Mouse (Mus musculus) embryonic facial prominence, embryonic 12.5 days (tissue): ENCODE measurements at regions not wholly inside any gene's neighbourhood (a gene's known extent, or its start where the extent isn't known, plus 50 kb on each side); places are given as distances from the start of the nearest gene placed in this dataset.

Source experiments
- ATAC-seq: fragments of 200-750 bp; cut with Nextera tagmentation; 2 replicates; pipeline ENCODE4 v1.8.0; 2017; ENCODE audit not compliant: insufficient number of reproducible peaks, insufficient read depth, low FRiP score, low TSS enrichment
- H3K27ac ChIP-seq: fragments of 300-500 bp; sonication (generic); 2 replicates; pipeline ENCODE4 v1.5.1; 2016; ENCODE audit warnings: mild to moderate bottlenecking
- H3K27me3 ChIP-seq: fragments of 300-500 bp; sonication (generic); 2 replicates; pipeline ENCODE4 v1.6.1; 2016; ENCODE audit warnings: mild to moderate bottlenecking, moderate library complexity
- H3K36me3 ChIP-seq: fragments of 300-500 bp; sonication (generic); 2 replicates; pipeline ENCODE4 v1.6.1; 2016; ENCODE audit warnings: mild to moderate bottlenecking
- H3K4me1 ChIP-seq: fragments of 300-500 bp; sonication (generic); 2 replicates; pipeline ENCODE4 v1.6.1; 2016
- H3K4me2 ChIP-seq: fragments of 300-500 bp; sonication (generic); replicated peaks from 2 replicates; pipeline ENCODE4 v1.6.1; 2016; ENCODE audit warnings: mild to moderate bottlenecking, moderate library complexity
- H3K4me3 ChIP-seq: fragments of 300-500 bp; sonication (generic); 2 replicates; pipeline ENCODE4 v1.5.1; 2016; ENCODE audit warnings: mild to moderate bottlenecking
- H3K9ac ChIP-seq: fragments of 300-500 bp; sonication (generic); 2 replicates; pipeline ENCODE4 v1.6.1; 2016; ENCODE audit warnings: mild to moderate bottlenecking, moderate library complexity
- H3K9me3 ChIP-seq: fragments of 300-500 bp; sonication (generic); 2 replicates; pipeline ENCODE4 v1.6.1; 2016; ENCODE audit warnings: mild to moderate bottlenecking, moderate library complexity
- WGBS: fragments of 180-500 bp; shearing (Covaris S2); methylation state at CpG from one replicate; pipeline ENCODE4 v1.1.7; 2016; 5-methylcytosine and 5-hydroxymethylcytosine counted together

- Histone ChIP-seq H3K4me3 (no peak overlapping the region), H3K27ac (no peak overlapping the region), H3K9me3 (no peaks in the 10 kb centered on the region), H3K9ac (no peak overlapping the region), H3K4me2 (no peak overlapping the region), H3K36me3 (no peaks in the 10 kb centered on the region), H3K4me1 (no peaks in the 10 kb centered on the region), H3K27me3 (no peaks in the 10 kb centered on the region)
- 41% methylated on average over 4 of the region's 4 CpGs for WGBS
- no peak for ATAC-seq
Measured at GRCm38 (mm10) chr3:142979161-142979560, 97.4 kb upstream of the Pkn2 start.

GRCm38 (mm10) chr3:142976519-142977394, 95.0 kb upstream of the Pkn2 start:
- Histone ChIP-seq H3K4me1 (no peaks in the 10 kb centered on the region), H3K4me2 (no peak overlapping the region), H3K36me3 (no peaks in the 10 kb centered on the region), H3K9me3 (no peaks in the 10 kb centered on the region), H3K27ac (no peak overlapping the region), H3K27me3 (no peaks in the 10 kb centered on the region), H3K9ac (no peak overlapping the region), H3K4me3 (no peak overlapping the region)
- WGBS: 86% methylated on average over 7 of the region's 7 CpGs
- no peak for ATAC-seq

GRCm38 (mm10) chr3:142975606-142976005, 93.8 kb upstream of the Pkn2 start:
- Histone ChIP-seq H3K4me2 (no peak overlapping the region), H3K27me3 (no peaks in the 10 kb centered on the region), H3K9ac (no peak overlapping the region), H3K36me3 (no peaks in the 10 kb centered on the region), H3K4me1 (no peaks in the 10 kb centered on the region), H3K27ac (no peak overlapping the region), H3K4me3 (no peak overlapping the region), H3K9me3 (no peaks in the 10 kb centered on the region)
- no peak for ATAC-seq
- WGBS: 86% methylated on average over 8 of the region's 8 CpGs

GRCm38 (mm10) chr3:142969501-142969900, 87.7 kb upstream of the Pkn2 start:
- Histone ChIP-seq H3K27ac (no peak overlapping the region), H3K9me3 (no peaks in the 10 kb centered on the region), H3K36me3 (no peaks in the 10 kb centered on the region), H3K4me3 (no peak overlapping the region), H3K27me3 (no peaks in the 10 kb centered on the region), H3K4me2 (no peak overlapping the region), H3K4me1 (no peaks in the 10 kb centered on the region; the same call in 1 of the 2 replicates), H3K9ac (no peak overlapping the region)
- WGBS: 71% methylated on average over 2 of the region's 2 CpGs
- no peak for ATAC-seq

GRCm38 (mm10) chr3:142965604-142966003, 83.8 kb upstream of the Pkn2 start:
- Histone ChIP-seq H3K27me3 (no peaks in the 10 kb centered on the region), H3K36me3 (no peaks in the 10 kb centered on the region), H3K4me3 (no peak overlapping the region), H3K9ac (no peak overlapping the region), H3K4me1 (no peaks in the 10 kb centered on the region; the same call in 1 of the 2 replicates), H3K4me2 (no peak overlapping the region), H3K9me3 (no peaks in the 10 kb centered on the region), H3K27ac (no peak overlapping the region)
- WGBS: 66% methylated on average over 4 of the region's 4 CpGs
- ATAC-seq: no peak

- WGBS: 94% methylated on average over 4 of the region's 4 CpGs
- no peak for ATAC-seq
- Histone ChIP-seq H3K27me3 (no peaks in the 10 kb centered on the region), H3K4me3 (no peak overlapping the region), H3K9ac (no peak overlapping the region), H3K9me3 (no peaks in the 10 kb centered on the region), H3K27ac (no peak overlapping the region), H3K4me2 (no peak overlapping the region), H3K36me3 (no peaks in the 10 kb centered on the region), H3K4me1 (no peaks in the 10 kb centered on the region)
Measured at GRCm38 (mm10) chr3:142963818-142964372, 82.1 kb upstream of the Pkn2 start.

GRCm38 (mm10) chr3:142957768-142958167, 76.0 kb upstream of the Pkn2 start:
- WGBS: 69% methylated on average over 8 of the region's 8 CpGs
- Histone ChIP-seq H3K4me2 (no peak overlapping the region), H3K4me1 (no peaks in the 10 kb centered on the region), H3K36me3 (no peaks in the 10 kb centered on the region), H3K27me3 (no peaks in the 10 kb centered on the region), H3K9me3 (no peaks in the 10 kb centered on the region), H3K27ac (no peak overlapping the region), H3K4me3 (no peak overlapping the region), H3K9ac (no peak overlapping the region)
- ATAC-seq: no peak

GRCm38 (mm10) chr3:142948771-142949170, 67.0 kb upstream of the Pkn2 start:
- Histone ChIP-seq H3K27me3 (no peaks in the 10 kb centered on the region), H3K4me2 (no peak overlapping the region), H3K9ac (no peak overlapping the region), H3K36me3 (no peaks in the 10 kb centered on the region), H3K4me3 (no peak overlapping the region), H3K4me1 (no peaks in the 10 kb centered on the region), H3K27ac (no peak overlapping the region), H3K9me3 (no peaks in the 10 kb centered on the region)
- ATAC-seq: no peak
- 31% methylated on average over 7 of the region's 7 CpGs for WGBS

GRCm38 (mm10) chr3:142941319-142942024, 59.7 kb upstream of the Pkn2 start:
- WGBS: 42% methylated on average over 6 of the region's 6 CpGs
- Histone ChIP-seq H3K27ac (no peak overlapping the region), H3K4me3 (no peak overlapping the region), H3K9ac (no peak overlapping the region), H3K36me3 (no peaks in the 10 kb centered on the region), H3K4me1 (no peaks in the 10 kb centered on the region), H3K4me2 (no peak overlapping the region), H3K27me3 (no peaks in the 10 kb centered on the region), H3K9me3 (no peaks in the 10 kb centered on the region)
- no peak for ATAC-seq

GRCm38 (mm10) chr3:142940874-142941273, 59.1 kb upstream of the Pkn2 start:
- Histone ChIP-seq H3K4me1 (no peaks in the 10 kb centered on the region), H3K27me3 (no peaks in the 10 kb centered on the region), H3K9ac (no peak overlapping the region), H3K9me3 (no peaks in the 10 kb centered on the region), H3K4me2 (no peak overlapping the region), H3K4me3 (no peak overlapping the region), H3K36me3 (no peaks in the 10 kb centered on the region), H3K27ac (no peak overlapping the region)
- WGBS: 66% methylated on average over 5 of the region's 5 CpGs
- no peak for ATAC-seq

- no peak overlapping the region for H3K4me2 ChIP-seq
- WGBS: 79% methylated on average over 1 of the region's 1 CpGs
- H3K36me3 ChIP-seq: no peaks in the 10 kb centered on the region
- no peaks in the 10 kb centered on the region for H3K9me3 ChIP-seq
- ATAC-seq: no peak
- H3K4me1 ChIP-seq: no peaks in the 10 kb centered on the region
- no peak overlapping the region for H3K9ac ChIP-seq
- no peak overlapping the region for H3K4me3 ChIP-seq
- no peak overlapping the region for H3K27ac ChIP-seq
- H3K27me3 ChIP-seq: no peaks in the 10 kb centered on the region
Measured at GRCm38 (mm10) chr3:142939773-142940172, 58.0 kb upstream of the Pkn2 start.

GRCm38 (mm10) chr3:142935949-142936348, 54.1 kb upstream of the Pkn2 start:
- Histone ChIP-seq H3K9ac (no peak overlapping the region), H3K4me1 (no peaks in the 10 kb centered on the region), H3K27me3 (no peaks in the 10 kb centered on the region), H3K36me3 (no peaks in the 10 kb centered on the region), H3K4me3 (no peak overlapping the region), H3K4me2 (no peak overlapping the region), H3K9me3 (no peaks in the 10 kb centered on the region), H3K27ac (no peak overlapping the region)
- 73% methylated on average over 5 of the region's 5 CpGs for WGBS
- ATAC-seq: no peak
